Mouse (Mus musculus) hindbrain, embryonic 16.5 days (tissue): ENCODE results near the gene Ackr2. TPM values are rescaled to one million over a fixed set of nuclear protein-coding genes. Genes with fewer than 3 reads are reported as not detected.
A peak's percentile ranks its signal among the peaks of the same experiment; 100 is the strongest.

Experiments
- ATAC-seq: fragments of 200-750 bp; cut with Nextera tagmentation; 2 replicates; pipeline ENCODE4 v1.8.0; 2017; ENCODE audit warnings: moderate TSS enrichment, moderate library complexity
- H3K27ac ChIP-seq: fragments of 300-500 bp; sonication (generic); 2 replicates; pipeline ENCODE4 v1.5.1; 2014; ENCODE audit warnings: low read depth, mild to moderate bottlenecking, control low read depth, low read length, moderate library complexity
- H3K27me3 ChIP-seq: fragments of 300-500 bp; sonication (generic); replicated peaks from 2 replicates; pipeline ENCODE4 v1.6.1; 2014; ENCODE audit warnings: low read length; ENCODE audit not compliant: control insufficient read depth, insufficient read depth
- H3K36me3 ChIP-seq: fragments of 300-500 bp; sonication (generic); 2 replicates; pipeline ENCODE4 v1.6.1; 2014; ENCODE audit warnings: mild to moderate bottlenecking, low read length, moderate library complexity, mixed read lengths; ENCODE audit not compliant: control insufficient read depth, insufficient read depth
- H3K4me1 ChIP-seq: fragments of 300-500 bp; sonication (generic); 2 replicates; pipeline ENCODE4 v1.6.1; 2014; ENCODE audit warnings: low read depth, low read length; ENCODE audit not compliant: control insufficient read depth, insufficient read depth
- H3K4me2 ChIP-seq: fragments of 300-500 bp; sonication (generic); 2 replicates; pipeline ENCODE4 v1.6.1; 2014; ENCODE audit warnings: mild to moderate bottlenecking, low read length, control low read depth, moderate library complexity
- H3K4me3 ChIP-seq: fragments of 300-500 bp; sonication (generic); 2 replicates; pipeline ENCODE4 v1.5.1; 2014; ENCODE audit warnings: mild to moderate bottlenecking, low read length, control low read depth, moderate library complexity
- H3K9ac ChIP-seq: fragments of 300-500 bp; sonication (generic); 2 replicates; pipeline ENCODE4 v1.6.1; 2014; ENCODE audit warnings: low read depth, mild to moderate bottlenecking, control low read depth, low read length, moderate library complexity
- H3K9me3 ChIP-seq: fragments of 300-500 bp; sonication (generic); 2 replicates; pipeline ENCODE4 v1.6.1; 2014; ENCODE audit warnings: mild to moderate bottlenecking, low read length, moderate library complexity; ENCODE audit not compliant: control insufficient read depth
- WGBS: fragments of 180-500 bp; shearing (Covaris S2); extraction: QIAGEN DNeasy Blood & Tissue Kit; methylation state at CpG from one replicate; pipeline ENCODE4 v1.1.7; 2014; 5-methylcytosine and 5-hydroxymethylcytosine counted together
- polyA plus RNA-seq: library from polyadenylated mRNA; unstranded; fragments of >200 nt; fragmentation: Nextera tagmentation; extraction: Ambion mirVana; gene quantifications from 2 replicates; pipeline ENCODE4 v1.2.1, GENCODE M21; 2015

Gene Ackr2
- polyA plus RNA-seq: 3.5 and 3.8 TPM in 2 replicates

GRCm38 (mm10) chr9:121898245-121898644 lies at the start of gene Ackr2:
TSS of gene Ackr2 (plus strand) at chr9:121898355.
- H3K36me3 ChIP-seq: no peaks in the 10 kb centered on the region
- H3K4me1 ChIP-seq: no peaks in the 10 kb centered on the region
- H3K4me2 ChIP-seq: no peak within 1 kb of the TSS
- H3K9ac ChIP-seq: no peak within 1 kb of the TSS
- 73% methylated on average over 9 of the region's 9 CpGs for WGBS
- no peak for ATAC-seq
- H3K27ac ChIP-seq: no peak within 1 kb of the TSS
- no peak within 1 kb of the TSS for H3K4me3 ChIP-seq
- H3K27me3 ChIP-seq: no peaks in the 10 kb centered on the region
- H3K9me3 ChIP-seq: no peaks in the 10 kb centered on the region

GRCm38 (mm10) chr9:121854246-121854645 lies 43.9 kb upstream of the Ackr2 start:
- Histone ChIP-seq H3K9ac (no peak overlapping the region), H3K36me3 (peaks cover 4% of the 10 kb centered on the region; the same call in 1 of the 2 replicates)
- ATAC-seq: no peak

DNA sequence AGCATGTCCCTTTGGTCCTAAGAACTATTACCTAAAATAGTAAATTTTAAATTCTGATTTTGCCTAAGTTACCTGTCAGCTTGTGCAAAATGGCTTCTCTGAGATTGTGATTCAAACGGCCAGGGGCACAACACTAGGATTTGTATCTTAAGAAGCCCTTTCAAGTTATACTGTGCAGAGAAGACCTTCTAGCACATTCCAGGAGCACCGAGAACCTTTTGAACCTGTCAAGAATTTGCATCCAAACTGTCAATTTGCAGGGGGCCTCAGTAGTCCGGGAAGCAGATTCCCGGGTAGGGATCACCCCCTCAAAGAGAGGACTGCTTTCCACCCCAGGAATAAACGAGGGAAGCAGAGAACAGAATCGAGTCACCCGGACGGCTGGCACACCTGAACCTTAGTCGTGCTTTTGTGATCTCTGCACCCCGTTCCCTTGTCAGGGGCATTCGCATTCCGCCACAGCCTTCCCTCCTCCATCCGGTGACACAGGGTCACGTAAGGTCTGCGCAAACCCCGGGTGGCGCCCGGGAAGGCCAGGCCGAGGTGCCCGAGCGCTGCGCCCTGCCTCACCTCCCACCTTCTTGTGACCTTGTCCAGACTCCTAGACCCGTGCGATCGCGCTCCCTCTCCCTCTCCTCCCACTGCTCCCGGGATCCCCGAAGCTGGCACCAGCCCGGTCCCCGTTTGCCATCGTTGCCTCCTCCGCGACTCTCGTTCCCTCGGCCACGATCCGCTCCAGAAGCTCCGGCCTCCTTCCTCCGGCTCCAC lies 41.3 kb upstream of the Ackr2 start:
- Histone ChIP-seq H3K9me3 (no peaks in the 10 kb centered on the region), H3K36me3 (peaks cover 4% of the 10 kb centered on the region; the same call in 1 of the 2 replicates), H3K4me2 (peak overlapping the region; percentile 59), H3K27me3 (no peaks in the 10 kb centered on the region), H3K9ac (peak overlapping the region; percentile 81), H3K4me1 (no peaks in the 10 kb centered on the region), H3K4me3 (peak overlapping the region; percentile 79), H3K27ac (peak overlapping the region; percentile 98)
- under 1% methylated on average over 39 of the region's 39 CpGs for WGBS
- no peak; the same call in 1 of the 2 replicates for ATAC-seq

More at GRCm38 (mm10) chr9:121854246-121854645, 43.9 kb upstream of the Ackr2 start:
- WGBS: 97% methylated on average over 3 of the region's 3 CpGs
- H3K27me3 ChIP-seq: no peaks in the 10 kb centered on the region
- no peaks in the 10 kb centered on the region for H3K9me3 ChIP-seq
- H3K4me3 ChIP-seq: no peak overlapping the region
- no peaks in the 10 kb centered on the region for H3K4me1 ChIP-seq
- H3K27ac ChIP-seq: no peak overlapping the region
- no peak overlapping the region for H3K4me2 ChIP-seq

DNA sequence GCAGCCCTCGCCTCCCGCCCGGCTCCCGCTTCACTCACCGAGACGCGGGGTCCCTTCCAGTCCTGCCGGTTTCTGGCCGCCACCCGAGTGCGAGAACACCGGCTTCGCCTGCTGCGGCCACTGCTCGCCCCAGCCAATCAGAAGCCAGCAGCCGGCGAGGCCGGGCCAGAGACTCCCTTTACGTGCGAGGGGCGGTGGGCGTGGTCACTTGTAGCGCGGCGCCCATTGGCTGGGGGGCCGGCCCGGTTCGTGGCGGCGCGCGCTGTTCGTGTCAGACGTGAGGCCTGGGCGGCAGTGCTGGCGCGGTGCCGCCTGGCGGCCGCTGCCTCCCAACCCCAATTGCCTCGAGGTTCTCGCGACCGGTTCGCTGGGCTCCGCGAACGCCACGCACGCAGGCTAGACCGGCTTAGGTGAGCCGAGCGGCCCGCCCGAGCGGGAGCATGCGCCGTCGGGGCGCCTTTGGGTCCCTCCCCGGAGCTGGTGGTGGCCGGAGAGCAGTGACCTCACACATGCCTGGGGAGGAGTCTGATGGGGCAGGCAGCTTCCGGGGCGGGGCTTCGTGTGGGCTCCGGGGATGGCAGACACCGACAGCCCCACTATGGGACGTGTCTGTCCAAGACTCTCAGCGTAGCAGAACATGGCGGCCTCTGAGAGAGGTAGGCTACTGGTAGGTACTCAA lies 40.5 kb upstream of the Ackr2 start:
- H3K9me3 ChIP-seq: no peaks in the 10 kb centered on the region
- H3K27ac ChIP-seq: peak overlapping the region; percentile 98
- ATAC-seq: peak; percentile 99
- no peaks in the 10 kb centered on the region for H3K27me3 ChIP-seq
- H3K4me3 ChIP-seq: peak overlapping the region; percentile 79
- peak overlapping the region; percentile 59 for H3K4me2 ChIP-seq
- H3K4me1 ChIP-seq: no peaks in the 10 kb centered on the region
- H3K36me3 ChIP-seq: no peaks in the 10 kb centered on the region
- H3K9ac ChIP-seq: peak overlapping the region; percentile 81
- under 1% methylated on average over 66 of the region's 70 CpGs for WGBS

DNA sequence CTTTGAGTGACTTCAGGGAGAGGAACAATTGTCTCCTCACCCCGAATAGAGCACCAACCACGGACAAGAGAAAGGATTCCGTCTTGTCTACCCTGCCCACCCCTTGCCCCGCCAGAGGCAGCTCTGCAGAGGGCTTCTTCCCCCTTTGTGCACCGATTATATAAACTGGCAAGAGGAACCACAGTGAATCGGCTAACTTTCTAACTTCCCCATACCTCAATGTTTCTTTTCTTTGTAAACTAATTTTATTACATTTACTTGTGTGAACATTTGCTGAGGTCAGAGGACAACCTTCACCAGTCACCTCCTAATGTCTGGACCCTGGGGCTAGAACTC lies 40.0 kb upstream of the Ackr2 start, which contains the start of gene Higd1a:
Gene Higd1a (minus strand): TSS at position 210 of the 336 bp plus-strand sequence.
- H3K4me3 ChIP-seq: peak within 1 kb of the TSS; percentile 79
- 6% methylated on average over 6 of the region's 6 CpGs for WGBS
- H3K9me3 ChIP-seq: no peaks in the 10 kb centered on the region
- H3K4me1 ChIP-seq: no peaks in the 10 kb centered on the region
- ATAC-seq: no peak
- H3K4me2 ChIP-seq: peak within 1 kb of the TSS; percentile 59
- peak within 1 kb of the TSS; percentile 81 for H3K9ac ChIP-seq
- H3K27ac ChIP-seq: peak within 1 kb of the TSS; percentile 98
- no peaks in the 10 kb centered on the region for H3K27me3 ChIP-seq
- no peaks in the 10 kb centered on the region for H3K36me3 ChIP-seq

DNA sequence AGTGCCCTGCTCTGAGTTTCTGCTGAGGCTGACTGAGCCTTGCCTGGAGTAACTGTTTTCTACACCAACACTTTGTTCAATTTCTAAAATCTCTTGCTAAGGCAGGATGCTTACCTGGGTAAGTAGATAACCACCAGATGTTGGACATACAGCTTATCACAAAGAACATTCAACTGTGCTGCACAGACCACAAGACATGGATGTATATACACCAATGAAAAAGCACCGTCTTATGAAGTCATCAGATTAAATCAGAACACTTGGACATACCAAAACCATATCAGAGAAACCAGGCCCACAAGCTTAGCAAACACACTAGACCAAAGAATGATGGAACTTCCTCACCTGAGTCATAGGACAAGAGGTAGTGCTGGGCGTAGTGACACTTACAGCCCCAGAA lies 38.8 kb upstream of the Ackr2 start:
- Histone ChIP-seq H3K4me2 (no peak overlapping the region), H3K9ac (no peak overlapping the region), H3K4me3 (no peak overlapping the region), H3K9me3 (no peaks in the 10 kb centered on the region), H3K27ac (no peak overlapping the region), H3K36me3 (no peaks in the 10 kb centered on the region), H3K27me3 (no peaks in the 10 kb centered on the region), H3K4me1 (no peaks in the 10 kb centered on the region)
- ATAC-seq: no peak
- WGBS: 98% methylated on average over 2 of the region's 2 CpGs

GRCm38 (mm10) chr9:121860921-121861320 lies 37.2 kb upstream of the Ackr2 start:
- 97% methylated on average over 2 of the region's 2 CpGs for WGBS
- no peaks in the 10 kb centered on the region for H3K4me1 ChIP-seq
- ATAC-seq: no peak

DNA sequence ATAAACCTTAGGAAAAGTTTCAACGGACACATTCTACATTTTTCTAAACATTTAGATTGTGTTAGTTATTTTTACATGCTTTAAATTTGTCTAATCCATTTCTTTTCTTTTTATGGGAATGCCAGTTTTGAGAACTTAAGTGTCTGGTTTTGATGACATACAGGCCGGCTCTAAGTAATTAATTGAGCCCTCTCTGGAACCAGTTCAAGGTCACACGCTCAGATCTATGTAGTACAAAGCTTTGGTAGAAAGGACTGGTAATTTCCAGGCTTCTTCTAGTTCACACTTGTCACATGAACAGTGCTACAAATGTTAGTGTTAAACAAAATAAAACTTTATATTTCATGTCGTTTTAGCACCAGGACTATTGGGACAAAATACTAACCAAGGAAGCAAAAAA lies 33.3 kb upstream of the Ackr2 start:
- Histone ChIP-seq H3K36me3 (no peaks in the 10 kb centered on the region), H3K4me2 (no peak overlapping the region), H3K27ac (no peak overlapping the region), H3K9me3 (no peaks in the 10 kb centered on the region), H3K4me1 (no peaks in the 10 kb centered on the region), H3K9ac (no peak overlapping the region), H3K4me3 (no peak overlapping the region), H3K27me3 (no peaks in the 10 kb centered on the region)
- 71% methylated on average over 4 of the region's 4 CpGs for WGBS
- ATAC-seq: no peak

More at GRCm38 (mm10) chr9:121860921-121861320, 37.2 kb upstream of the Ackr2 start:
- Histone ChIP-seq H3K9me3 (no peaks in the 10 kb centered on the region), H3K27ac (no peak overlapping the region), H3K36me3 (no peaks in the 10 kb centered on the region), H3K4me3 (no peak overlapping the region), H3K9ac (no peak overlapping the region), H3K27me3 (no peaks in the 10 kb centered on the region), H3K4me2 (no peak overlapping the region)

- H3K9ac ChIP-seq: no peak overlapping the region
- H3K4me3 ChIP-seq: no peak overlapping the region
- H3K4me2 ChIP-seq: no peak overlapping the region
- no peaks in the 10 kb centered on the region for H3K9me3 ChIP-seq
- H3K36me3 ChIP-seq: no peaks in the 10 kb centered on the region
- no peak overlapping the region for H3K27ac ChIP-seq
- H3K4me1 ChIP-seq: no peaks in the 10 kb centered on the region
- 25% methylated on average over 3 of the region's 3 CpGs for WGBS
- H3K27me3 ChIP-seq: no peaks in the 10 kb centered on the region
- peak; percentile 54; the same call in 1 of the 2 replicates for ATAC-seq
Observed at GRCm38 (mm10) chr9:121865425-121866008, 32.6 kb upstream of the Ackr2 start.
